Mouse (Mus musculus) skeletal muscle tissue, postnatal 0 days (tissue): ENCODE results near the gene Raly. TPM values are rescaled to one million over a fixed set of nuclear protein-coding genes. Genes with fewer than 3 reads are reported as not detected.

Experiments used
- polyA plus RNA-seq: library from polyadenylated mRNA; unstranded; fragments of >200 nt; fragmentation: Nextera tagmentation; extraction: Ambion mirVana; gene quantifications from 2 replicates; pipeline ENCODE4 v1.2.1, GENCODE M21; 2015

The Raly gene
- 18.1 and 19.1 TPM in 2 replicates for polyA plus RNA-seq

GRCm38 (mm10) chr2:154790656-154791483 lies at the start of gene Raly, which contains the start of gene a:
Raly (plus strand) TSS chr2:154791096.
a (plus strand) TSS chr2:154791402.

GRCm38 (mm10) chr2:154769930-154770329 lies 21.0 kb upstream of the Raly start, which contains the start of gene Gm14214:
Gm14214 (minus strand) TSS chr2:154770030.

GRCm38 (mm10) chr2:154892201-154893044 lies 101.5 kb downstream of the Raly start, which contains the start of gene Eif2s2:
Eif2s2 (minus strand) TSS chr2:154892935.

Other genes starting within 250 kb of the Raly start
- 1.0 and 1.3 TPM in 2 replicates for gene 1700003F12Rik, start 244.0 kb upstream of the Raly start, polyA plus RNA-seq
- not detected in 2 replicates for gene Actl10, start 239.3 kb upstream of the Raly start, polyA plus RNA-seq
- 0.73 and 1.3 TPM in 2 replicates for gene Necab3, start 232.2 kb upstream of the Raly start, polyA plus RNA-seq
- gene E2f1, start 221.2 kb upstream of the Raly start, polyA plus RNA-seq, result 6.7 and 7.3 TPM in 2 replicates
- 22.3 and 27.5 TPM in 2 replicates for gene Pxmp4, start 187.4 kb upstream of the Raly start, polyA plus RNA-seq
- 0.28 and 0.32 TPM in 2 replicates for gene Zfp341, start 177.8 kb upstream of the Raly start, polyA plus RNA-seq
- gene 4930519P11Rik, start 177.7 kb upstream of the Raly start, polyA plus RNA-seq, result 0.39 and 0.97 TPM in 2 replicates
- gene Chmp4b, start 139.4 kb upstream of the Raly start, polyA plus RNA-seq, result 19.1 and 26.6 TPM in 2 replicates
- not detected in 2 replicates for gene Gm14214, start 21.1 kb upstream of the Raly start, polyA plus RNA-seq
- 1.5 and 1.7 TPM in 2 replicates for gene a, start 306 bp downstream of the Raly start, polyA plus RNA-seq
- 94.0 and 95.0 TPM in 2 replicates for gene Eif2s2, start 101.8 kb downstream of the Raly start, polyA plus RNA-seq
- gene Gm14226, start 227.2 kb downstream of the Raly start, polyA plus RNA-seq, result 0.05 and 0.07 TPM in 2 replicates